Mouse (Mus musculus) forebrain, postnatal 0 days (tissue): ENCODE data around the gene Chrna1. TPM values are rescaled to one million over a fixed set of nuclear protein-coding genes. Genes with fewer than 3 reads are reported as not detected.

ENCODE experiments used
- ATAC-seq: fragments of 200-750 bp; cut with Nextera tagmentation; 2 replicates; pipeline ENCODE4 v1.8.0; 2017; ENCODE audit warnings: mild to moderate bottlenecking, moderate library complexity
- DNase-seq: peaks from one replicate; pipeline ENCODE4 v3.0.0-alpha.2; 2015
- H3K27ac ChIP-seq: fragments of 300-500 bp; sonication (generic); 2 replicates; pipeline ENCODE4 v1.5.1; 2014; ENCODE audit warnings: low read depth, mild to moderate bottlenecking, antibody characterized with exemption, low read length, moderate library complexity, mixed read lengths
- H3K27me3 ChIP-seq: fragments of 300-500 bp; sonication (generic); 2 replicates; pipeline ENCODE4 v1.6.1; 2014; ENCODE audit warnings: mild to moderate bottlenecking, low read length, mixed read lengths; ENCODE audit not compliant: insufficient read depth
- H3K36me3 ChIP-seq: fragments of 300-500 bp; sonication (generic); 2 replicates; pipeline ENCODE4 v1.6.1; 2014; ENCODE audit warnings: mild to moderate bottlenecking, moderate library complexity; ENCODE audit not compliant: insufficient read depth
- H3K4me1 ChIP-seq: fragments of 300-500 bp; sonication (generic); 2 replicates; pipeline ENCODE4 v1.6.1; 2014; ENCODE audit warnings: antibody characterized with exemption; ENCODE audit not compliant: insufficient read depth
- H3K4me2 ChIP-seq: fragments of 300-500 bp; sonication (generic); 2 replicates; pipeline ENCODE4 v1.6.1; 2014; ENCODE audit warnings: low read depth, mild to moderate bottlenecking, moderate library complexity
- H3K4me3 ChIP-seq: fragments of 300-500 bp; sonication (generic); 2 replicates; pipeline ENCODE4 v1.5.1; 2014; ENCODE audit warnings: low read depth, low read length, mixed read lengths
- H3K9ac ChIP-seq: fragments of 300-500 bp; sonication (generic); 2 replicates; pipeline ENCODE4 v1.6.1; 2014; ENCODE audit warnings: mild to moderate bottlenecking
- H3K9me3 ChIP-seq: fragments of 300-500 bp; sonication (generic); 2 replicates; pipeline ENCODE4 v1.6.1; 2016; ENCODE audit warnings: low read length
- CTCF ChIP-seq: sonication (generic); IDR thresholded peaks from 2 replicates; pipeline ENCODE4 v1.5.1; 2016; ENCODE audit warnings: antibody characterized with exemption, control low read depth, low read depth
- WGBS: fragments of 180-500 bp; shearing (Covaris S2); extraction: QIAGEN DNeasy Blood & Tissue Kit; methylation state at CpG from one replicate; pipeline ENCODE4 v1.1.7; 2014; 5-methylcytosine and 5-hydroxymethylcytosine counted together
- polyA plus RNA-seq: library from polyadenylated mRNA; unstranded; fragments of >200 nt; fragmentation: Nextera tagmentation; extraction: Ambion mirVana; gene quantifications from 2 replicates; pipeline ENCODE4 v1.2.1, GENCODE M21; 2015
- total RNA-seq: library from RNA; depleted of rRNA; stranded (reverse); fragments of >200 nt; gene quantifications from 2 replicates; pipeline ENCODE4 v1.2.3, GENCODE M21; 2014

Chrna1 gene
- total and polyA plus RNA-seq, 2 experiments from 2014 or later = 0.05 to 0.17 TPM

DNA sequence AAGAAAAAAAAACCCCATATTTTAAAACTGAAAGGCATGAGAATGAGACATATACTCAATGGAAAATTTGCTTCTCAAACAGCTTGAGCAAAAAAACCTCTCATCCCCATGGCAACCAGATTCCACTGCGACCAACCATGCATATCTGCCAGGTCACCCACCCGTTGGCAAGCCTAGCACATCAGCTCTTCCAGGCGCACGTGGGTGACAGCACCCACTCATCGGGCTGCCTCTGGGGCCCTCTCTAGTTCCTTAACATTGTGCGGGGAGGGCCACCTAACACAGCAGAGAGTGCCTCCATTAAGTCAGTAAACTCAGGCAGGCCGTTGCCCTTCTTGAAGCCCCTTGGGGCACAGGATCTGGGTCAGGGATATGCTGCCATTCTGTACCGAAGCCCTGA, 24.9 kb upstream of the Chrna1 start:
- Histone ChIP-seq H3K36me3 (no peaks in the 10 kb centered on the region), H3K4me3 (no peak overlapping the region), H3K27ac (peak overlapping the region; percentile 76), H3K9ac (no peak overlapping the region), H3K27me3 (no peaks in the 10 kb centered on the region), H3K4me2 (no peak overlapping the region), H3K9me3 (no peaks in the 10 kb centered on the region), H3K4me1 (peaks cover 11% of the 10 kb centered on the region)
- ATAC-seq = peak; percentile 92
- 36% methylated on average over 8 of the region's 8 CpGs for WGBS
- TF ChIP-seq CTCF = no peak
- DNase-seq = peak; percentile 87

DNA sequence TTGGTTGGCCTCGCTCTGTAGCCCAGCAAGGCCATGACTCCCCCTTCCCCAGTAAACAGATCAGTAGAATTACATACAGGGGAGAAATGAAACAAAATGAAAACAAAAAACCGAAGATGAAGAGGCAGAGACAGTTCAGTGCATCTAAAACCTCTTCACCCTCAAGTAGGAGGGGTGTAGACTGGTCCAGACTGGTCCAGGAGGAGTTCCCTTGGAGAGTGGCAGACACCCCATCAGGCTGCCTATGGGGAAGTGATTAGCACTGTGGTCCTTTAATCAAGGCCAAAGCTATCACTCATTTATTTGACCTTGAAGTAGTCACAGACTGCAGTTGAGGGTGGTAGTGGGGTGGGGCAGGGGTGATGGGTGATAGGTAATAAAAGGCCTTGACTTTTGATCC, 24.4 kb upstream of the Chrna1 start:
- no peak for DNase-seq
- no peak for TF ChIP-seq CTCF
- H3K4me3 ChIP-seq = no peak overlapping the region
- no peaks in the 10 kb centered on the region for H3K36me3 ChIP-seq
- no peaks in the 10 kb centered on the region for H3K9me3 ChIP-seq
- peak overlapping the region; percentile 76 for H3K27ac ChIP-seq
- no peaks in the 10 kb centered on the region for H3K27me3 ChIP-seq
- H3K4me2 ChIP-seq = no peak overlapping the region
- H3K9ac ChIP-seq = no peak overlapping the region; the same call in 1 of the 2 replicates
- peak; percentile 38 for ATAC-seq
- 82% methylated on average over 2 of the region's 2 CpGs for WGBS
- peaks cover 11% of the 10 kb centered on the region for H3K4me1 ChIP-seq

DNA sequence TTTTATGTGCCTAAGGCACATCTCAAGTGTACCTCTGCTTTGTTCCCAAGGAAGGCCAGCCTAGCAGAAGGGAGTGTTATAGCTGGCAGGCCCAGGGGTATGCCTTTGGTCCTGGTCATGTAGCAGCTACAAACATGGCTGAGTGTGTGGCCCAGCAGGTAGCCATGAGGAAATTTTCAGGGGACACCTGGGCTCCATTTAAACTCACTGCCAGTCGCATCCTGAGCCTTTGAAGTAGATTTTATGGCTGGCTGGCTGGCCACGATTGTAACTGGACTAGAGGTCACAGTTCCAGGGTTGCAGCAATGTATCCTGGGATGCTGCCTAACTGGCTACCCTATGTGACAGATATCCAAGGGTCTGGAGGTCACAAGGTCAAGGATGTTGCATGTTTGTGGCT, 20.5 kb upstream of the Chrna1 start:
- ATAC-seq = no peak
- Histone ChIP-seq H3K9ac (no peak overlapping the region), H3K9me3 (no peaks in the 10 kb centered on the region), H3K4me1 (peaks cover 14% of the 10 kb centered on the region), H3K27me3 (no peaks in the 10 kb centered on the region), H3K4me2 (no peak overlapping the region), H3K27ac (no peak overlapping the region), H3K36me3 (no peaks in the 10 kb centered on the region), H3K4me3 (no peak overlapping the region)
- no peak for DNase-seq
- WGBS = 82% methylated on average over 2 of the region's 2 CpGs
- no peak for TF ChIP-seq CTCF

DNA sequence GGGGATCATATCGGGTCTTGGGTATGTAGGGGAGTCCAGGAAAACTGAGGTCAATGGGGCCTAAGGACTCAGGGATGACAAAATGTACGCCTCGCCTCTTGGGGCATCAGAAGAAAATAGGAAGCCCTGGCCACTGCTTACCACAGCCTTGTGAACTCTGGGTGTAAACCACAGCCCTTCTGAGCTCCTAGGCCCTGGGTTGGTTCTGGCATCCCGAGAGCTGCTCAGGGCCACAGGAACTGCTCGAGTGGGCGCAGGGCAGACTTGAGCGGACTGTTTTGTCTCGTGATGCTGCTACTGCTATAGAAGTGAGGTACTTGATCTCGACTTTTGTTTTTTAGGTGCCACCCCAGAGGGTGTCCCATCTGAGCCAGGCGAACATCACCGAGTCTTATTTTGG, 17.6 kb upstream of the Chrna1 start:
- Histone ChIP-seq H3K9ac (no peak overlapping the region), H3K4me2 (no peak overlapping the region), H3K27ac (no peak overlapping the region), H3K9me3 (no peaks in the 10 kb centered on the region), H3K4me3 (no peak overlapping the region), H3K4me1 (0 out of 2 replicates have a peak, but pooled peaks cover 3% of the 10 kb centered on the region), H3K27me3 (no peaks in the 10 kb centered on the region), H3K36me3 (no peaks in the 10 kb centered on the region)
- ATAC-seq = no peak
- 95% methylated on average over 11 of the region's 11 CpGs for WGBS
- no peak for TF ChIP-seq CTCF
- DNase-seq = no peak

DNA sequence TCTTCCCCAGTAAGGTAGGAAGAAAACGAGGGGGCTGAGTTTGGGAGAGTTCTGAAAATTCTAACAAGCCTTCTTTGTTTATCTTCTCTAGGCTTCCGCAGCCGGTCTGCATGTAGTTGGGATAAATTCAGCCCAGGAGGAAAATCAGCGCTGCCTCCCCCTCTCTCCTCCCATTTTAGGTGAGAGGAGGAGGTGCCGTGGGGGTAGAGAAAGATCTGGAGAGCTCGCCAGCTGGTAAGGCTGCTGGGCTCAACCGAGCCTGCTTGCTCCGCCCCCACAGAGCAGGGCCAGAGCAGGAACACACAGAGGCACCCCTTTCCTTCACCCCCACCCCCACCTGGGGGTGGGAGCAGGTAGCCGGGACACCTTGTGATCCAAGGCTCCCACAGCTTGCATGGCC, 16.6 kb upstream of the Chrna1 start:
- peak; percentile 31 for DNase-seq
- WGBS = 26% methylated on average over 9 of the region's 9 CpGs
- peak; percentile 48 for ATAC-seq

DNA sequence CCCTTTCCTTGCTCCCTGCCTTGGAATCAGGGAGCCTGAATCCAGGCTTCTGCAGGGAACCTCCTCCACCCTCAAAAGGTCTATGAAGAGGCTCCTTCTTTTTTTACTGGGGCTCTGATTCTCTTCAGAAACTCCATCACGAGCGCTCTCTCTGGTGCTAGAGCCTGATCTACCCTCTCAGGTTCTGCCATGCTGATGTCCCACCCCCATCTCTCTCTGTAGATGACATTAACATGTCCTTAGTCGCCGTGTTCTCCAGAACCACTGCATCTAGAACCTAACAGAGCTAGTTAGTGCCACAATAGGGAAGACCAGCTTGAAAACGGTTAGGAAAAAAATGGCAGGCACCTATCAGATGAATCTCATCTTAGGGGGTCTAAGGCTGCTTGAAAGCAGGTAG, 16.2 kb upstream of the Chrna1 start:
- Histone ChIP-seq H3K4me3 (no peak overlapping the region), H3K27me3 (no peaks in the 10 kb centered on the region), H3K9me3 (no peaks in the 10 kb centered on the region), H3K4me1 (0 out of 2 replicates have a peak, but pooled peaks cover 9% of the 10 kb centered on the region), H3K9ac (no peak overlapping the region), H3K27ac (no peak overlapping the region), H3K4me2 (peak overlapping the region; percentile 23; the same call in 1 of the 2 replicates), H3K36me3 (no peaks in the 10 kb centered on the region)
- TF ChIP-seq CTCF = no peak
- DNase-seq (no peak), ATAC-seq (no peak)
- 72% methylated on average over 5 of the region's 5 CpGs for WGBS

More for the DNA sequence above, 16.6 kb upstream of the Chrna1 start:
- no peaks in the 10 kb centered on the region for H3K27me3 ChIP-seq
- no peak for TF ChIP-seq CTCF
- no peaks in the 10 kb centered on the region for H3K9me3 ChIP-seq
- H3K27ac ChIP-seq = 0 out of 2 replicates have a peak overlapping the region, but pooled peaks have one; percentile 9
- peak overlapping the region; percentile 23; the same call in 1 of the 2 replicates for H3K4me2 ChIP-seq
- H3K9ac ChIP-seq = no peak overlapping the region
- no peaks in the 10 kb centered on the region for H3K36me3 ChIP-seq
- H3K4me1 ChIP-seq = 0 out of 2 replicates have a peak, but pooled peaks cover 9% of the 10 kb centered on the region
- H3K4me3 ChIP-seq = no peak overlapping the region

DNA sequence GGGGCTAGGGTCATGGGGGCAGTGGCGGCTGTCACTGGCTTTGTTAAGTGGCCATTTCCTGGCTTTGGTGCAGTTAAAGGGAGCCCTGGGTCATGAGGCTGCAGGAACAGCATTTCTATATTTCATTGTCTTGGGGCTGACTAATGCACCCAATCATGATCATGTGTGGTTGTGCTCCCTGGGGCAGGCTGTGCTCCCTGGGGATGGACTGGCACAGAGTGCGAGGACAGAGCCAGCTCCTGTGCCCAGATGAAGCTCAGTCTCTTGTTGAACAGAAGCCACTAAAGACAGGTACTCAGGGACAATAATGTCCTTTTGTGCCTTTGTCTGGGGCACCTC, 12.9 kb upstream of the Chrna1 start:
- H3K4me3 ChIP-seq = no peak overlapping the region
- no peak for ATAC-seq
- H3K9ac ChIP-seq = no peak overlapping the region
- H3K9me3 ChIP-seq = no peaks in the 10 kb centered on the region
- DNase-seq = no peak
- H3K27me3 ChIP-seq = no peaks in the 10 kb centered on the region
- WGBS = 81% methylated on average over 2 of the region's 2 CpGs
- no peak overlapping the region for H3K27ac ChIP-seq
- peaks cover 17% of the 10 kb centered on the region; the same call in 1 of the 2 replicates for H3K4me1 ChIP-seq
- no peaks in the 10 kb centered on the region for H3K36me3 ChIP-seq
- no peak overlapping the region for H3K4me2 ChIP-seq
- no peak for TF ChIP-seq CTCF
